Mouse (Mus musculus) hindbrain, postnatal 0 days (tissue): ENCODE measurements around the gene Gramd1c. TPM values are rescaled to one million over a fixed set of nuclear protein-coding genes. Genes with fewer than 3 reads are reported as not detected.

ENCODE experiments used
- ATAC-seq: fragments of 200-750 bp; cut with Nextera tagmentation; 2 replicates; pipeline ENCODE4 v1.8.0; 2017; ENCODE audit warnings: mild to moderate bottlenecking, moderate TSS enrichment, moderate library complexity
- DNase-seq: peaks from one replicate; pipeline ENCODE4 v3.0.0-alpha.2; 2015; ENCODE audit warnings: low spot score
- H3K27ac ChIP-seq: fragments of 300-500 bp; sonication (generic); 2 replicates; pipeline ENCODE4 v1.5.1; 2014; ENCODE audit warnings: mild to moderate bottlenecking
- H3K27me3 ChIP-seq: fragments of 300-500 bp; sonication (generic); 2 replicates; pipeline ENCODE4 v1.6.1; 2014; ENCODE audit warnings: low read length, mixed read lengths; ENCODE audit not compliant: insufficient read depth
- H3K36me3 ChIP-seq: fragments of 300-500 bp; sonication (generic); 2 replicates; pipeline ENCODE4 v1.6.1; 2014; ENCODE audit warnings: low read length, mixed read lengths; ENCODE audit not compliant: insufficient read depth
- H3K4me1 ChIP-seq: fragments of 300-500 bp; sonication (generic); 2 replicates; pipeline ENCODE4 v1.6.1; 2014; ENCODE audit warnings: antibody characterized with exemption, low read length, mixed read lengths; ENCODE audit not compliant: insufficient read depth
- H3K4me2 ChIP-seq: fragments of 300-500 bp; sonication (generic); 2 replicates; pipeline ENCODE4 v1.6.1; 2014; ENCODE audit warnings: low read depth, mild to moderate bottlenecking, low read length, moderate library complexity, mixed read lengths
- H3K4me3 ChIP-seq: fragments of 300-500 bp; sonication (generic); 2 replicates; pipeline ENCODE4 v1.5.1; 2014; ENCODE audit warnings: low read length
- H3K9ac ChIP-seq: fragments of 300-500 bp; sonication (generic); replicated peaks from 2 replicates; pipeline ENCODE4 v1.6.1; 2014; ENCODE audit warnings: mild to moderate bottlenecking, low read length, moderate library complexity, mixed read lengths
- H3K9me3 ChIP-seq: fragments of 300-500 bp; sonication (generic); 2 replicates; pipeline ENCODE4 v1.6.1; 2016; ENCODE audit warnings: low read length, mixed read lengths
- CTCF ChIP-seq: IDR thresholded peaks from 2 replicates; pipeline ENCODE4 v1.5.1; 2016; ENCODE audit warnings: antibody characterized with exemption, control low read depth, low read depth
- WGBS: fragments of 180-500 bp; shearing (Covaris S2); extraction: QIAGEN DNeasy Blood & Tissue Kit; methylation state at CpG from one replicate; pipeline ENCODE4 v1.1.7; 2014; 5-methylcytosine and 5-hydroxymethylcytosine counted together
- microRNA-seq, 2 experiments: library from miRNA; unstranded; fragments of <30 nt; microRNA quantifications; one replicate each; pipeline ENCODE4; 2016
- polyA plus RNA-seq: library from polyadenylated mRNA; unstranded; fragments of >200 nt; fragmentation: Nextera tagmentation; extraction: Ambion mirVana; gene quantifications from 2 replicates; pipeline ENCODE4 v1.2.1, GENCODE M21; 2015
- total RNA-seq: library from RNA; depleted of rRNA; stranded (reverse); fragments of >200 nt; gene quantifications from 2 replicates; pipeline ENCODE4 v1.2.3, GENCODE M21; 2014; rRNA removed

Gene Gramd1c
- total and polyA plus RNA-seq, 2 experiments from 2014 or later: 0.63 to 2.6 TPM

DNA sequence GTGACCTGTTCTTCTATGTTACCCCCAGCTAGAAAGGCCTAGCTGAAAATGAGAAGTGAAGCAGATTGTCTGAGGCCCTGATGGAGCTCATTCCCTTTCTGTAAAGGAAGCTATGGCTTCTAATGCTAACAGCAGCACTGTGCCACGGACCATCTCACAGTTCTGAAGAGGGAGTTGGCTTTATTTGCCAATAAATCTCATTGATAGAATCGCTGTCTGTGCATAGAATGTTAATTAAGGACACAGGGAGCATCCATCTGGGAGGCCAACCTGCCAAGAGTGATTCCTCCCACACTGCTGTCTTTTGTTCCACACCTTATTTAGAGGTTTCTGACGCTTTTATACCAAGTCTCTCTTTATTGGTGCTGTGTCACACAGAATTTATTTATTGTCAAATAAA, 131.6 kb downstream of the Gramd1c start:
- DNase-seq (peak; percentile 22), ATAC-seq (no peak)
- Histone ChIP-seq H3K4me2 (no peak overlapping the region), H3K4me3 (no peak overlapping the region), H3K4me1 (no peaks in the 10 kb centered on the region), H3K9me3 (no peaks in the 10 kb centered on the region), H3K27me3 (no peaks in the 10 kb centered on the region), H3K36me3 (no peaks in the 10 kb centered on the region), H3K27ac (no peak overlapping the region; the same call in 1 of the 2 replicates), H3K9ac (no peak overlapping the region)
- no peak for TF ChIP-seq CTCF
- 43% methylated on average over 3 of the region's 3 CpGs for WGBS

- Histone ChIP-seq H3K4me3 (no peak overlapping the region), H3K27ac (no peak overlapping the region), H3K9me3 (no peaks in the 10 kb centered on the region), H3K4me2 (no peak overlapping the region), H3K36me3 (no peaks in the 10 kb centered on the region), H3K9ac (no peak overlapping the region), H3K27me3 (no peaks in the 10 kb centered on the region), H3K4me1 (no peaks in the 10 kb centered on the region)
- DNase-seq: no peak
- no peak for ATAC-seq
- no peak for TF ChIP-seq CTCF
Observed at GRCm38 (mm10) chr16:43930577-43930976, 132.6 kb downstream of the Gramd1c start.

Small RNA genes lying within 50 kb of the gene (microRNA-seq; reads per million reads assigned to microRNA genes)
- 0 reads per million in 2 experiments for gene Mir3470b

Other genes with a start within 250 kb of the Gramd1c start
- gene Ccdc191, start 173.5 kb downstream of the Gramd1c start, total RNA-seq: 0.61 and 0.89 TPM in 2 replicates
- 4.1 and 6.3 TPM in 2 replicates for gene Ccdc191, start 173.5 kb downstream of the Gramd1c start, polyA plus RNA-seq
- 19.9 and 29.7 TPM in 2 replicates for gene Qtrt2, start 136.5 kb downstream of the Gramd1c start, total RNA-seq
- 11.3 and 12.9 TPM in 2 replicates for gene Qtrt2, start 136.5 kb downstream of the Gramd1c start, polyA plus RNA-seq
- gene Zdhhc23, start 83.6 kb downstream of the Gramd1c start, total RNA-seq: 4.8 and 7.0 TPM in 2 replicates
- 2.2 and 2.7 TPM in 2 replicates for gene Zdhhc23, start 83.6 kb downstream of the Gramd1c start, polyA plus RNA-seq
- 165 and 183 TPM in 2 replicates for gene Atp6v1a, start 76.4 kb upstream of the Gramd1c start, total RNA-seq
- 161 TPM in 2 replicates for gene Atp6v1a, start 76.4 kb upstream of the Gramd1c start, polyA plus RNA-seq
- gene Naa50, start 76.5 kb upstream of the Gramd1c start, total RNA-seq: 10.0 and 10.1 TPM in 2 replicates
- 56.3 and 56.6 TPM in 2 replicates for gene Naa50, start 76.5 kb upstream of the Gramd1c start, polyA plus RNA-seq
- gene Usf3, start 109.9 kb upstream of the Gramd1c start, total RNA-seq: 13.8 and 14.1 TPM in 2 replicates
- gene Usf3, start 109.9 kb upstream of the Gramd1c start, polyA plus RNA-seq: 1.9 and 2.4 TPM in 2 replicates